Mouse (Mus musculus) ES-Bruce4 (cell line): ENCODE measurements at regions not wholly inside any gene's neighbourhood (a gene's known extent, or its start where the extent isn't known, plus 50 kb on each side); places are given as distances from the start of the nearest gene placed in this dataset.

Experiments used
- H3K27ac ChIP-seq: 2 replicates; pipeline ENCODE4 v1.5.1; 2012; ENCODE audit warnings: low read length, inconsistent platforms; ENCODE audit not compliant: insufficient read depth
- H3K27me3 ChIP-seq: 2 replicates; pipeline ENCODE4 v1.6.1; 2012; ENCODE audit warnings: mild to moderate bottlenecking, low read length, inconsistent platforms; ENCODE audit not compliant: control insufficient read depth, poor library complexity, insufficient read depth, severe bottlenecking
- H3K36me3 ChIP-seq: 2 replicates; pipeline ENCODE4 v1.6.1; 2012; ENCODE audit warnings: inconsistent platforms, mild to moderate bottlenecking, low read length, moderate library complexity; ENCODE audit not compliant: control insufficient read depth, poor library complexity, insufficient read depth, severe bottlenecking
- H3K4me1 ChIP-seq: one replicate; pipeline ENCODE4 v1.8.1; 2011; ENCODE audit warnings: low read length; ENCODE audit not compliant: control insufficient read depth, insufficient read depth
- H3K4me3 ChIP-seq: 2 replicates; pipeline ENCODE4 v1.5.1; 2011; ENCODE audit warnings: low read depth, mild to moderate bottlenecking, low read length
- H3K9ac ChIP-seq: 2 replicates; pipeline ENCODE4 v1.6.1; 2012; ENCODE audit warnings: low read depth, mild to moderate bottlenecking, inconsistent platforms; ENCODE audit not compliant: poor library complexity, severe bottlenecking
- H3K9me3 ChIP-seq: replicated peaks from 2 replicates; pipeline ENCODE4 v1.6.1; 2012; ENCODE audit warnings: mild to moderate bottlenecking, low read length, inconsistent platforms; ENCODE audit not compliant: control insufficient read depth, poor library complexity, insufficient read depth, severe bottlenecking
- CTCF ChIP-seq: IDR thresholded peaks from one replicate; pipeline ENCODE4 v1.8.1; 2011; ENCODE audit warnings: low read depth, low read length
- EP300 ChIP-seq: IDR thresholded peaks from 2 replicates; pipeline ENCODE4 v1.6.1; 2011; ENCODE audit warnings: low read depth, low read length; ENCODE audit not compliant: insufficient read depth
- POLR2A ChIP-seq: IDR thresholded peaks from one replicate; pipeline ENCODE4 v1.8.1; 2011; ENCODE audit warnings: low read length; ENCODE audit not compliant: insufficient read depth

DNA sequence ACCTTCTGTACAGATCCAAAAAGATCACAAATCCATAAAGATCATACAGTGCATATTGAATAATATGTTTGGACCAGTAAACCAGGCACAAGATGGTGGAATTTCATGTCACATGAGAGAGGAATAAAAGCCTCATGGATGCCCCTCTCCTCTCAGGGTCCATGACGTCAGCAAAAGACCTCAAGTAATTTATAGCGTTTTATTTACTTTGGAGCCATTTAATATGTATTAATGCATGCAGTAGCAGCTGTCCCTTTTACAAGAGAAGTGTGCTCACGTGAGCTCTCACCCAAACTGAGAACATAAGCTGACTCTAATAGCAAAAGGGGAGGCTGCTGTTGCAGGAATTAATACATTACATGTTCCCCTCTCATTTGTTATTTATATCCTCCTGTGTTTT, 355.7 kb upstream of the Cypt12 start:
- no peak overlapping the region for H3K27ac ChIP-seq
- no peak for TF ChIP-seq CTCF
- no peak for TF ChIP-seq EP300
- TF ChIP-seq POLR2A = no peak
- no peak overlapping the region for H3K4me3 ChIP-seq
- H3K4me1 ChIP-seq = no peaks in the 10 kb centered on the region
- no peaks in the 10 kb centered on the region for H3K36me3 ChIP-seq
- no peaks in the 10 kb centered on the region for H3K9me3 ChIP-seq
- no peak overlapping the region for H3K9ac ChIP-seq
- no peaks in the 10 kb centered on the region for H3K27me3 ChIP-seq

DNA sequence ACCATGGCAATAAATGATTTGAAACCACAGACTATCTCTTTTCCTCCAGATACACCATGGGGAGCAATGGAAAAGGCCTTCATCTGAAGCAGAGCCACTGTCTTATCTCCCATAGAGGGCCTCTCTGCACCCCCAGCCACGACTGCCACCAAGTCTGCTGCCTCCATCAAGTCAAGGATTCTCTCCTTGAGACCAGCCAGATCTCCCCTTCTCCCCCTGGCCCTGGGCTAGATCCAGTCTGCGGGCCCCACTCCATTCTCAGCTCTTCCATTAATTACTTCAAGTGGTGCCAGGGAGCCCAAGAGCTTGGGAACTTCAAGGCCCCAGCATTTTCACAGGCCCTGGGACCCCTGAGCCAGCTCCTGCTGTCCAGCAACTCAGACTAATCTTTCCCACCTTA, 351.8 kb upstream of the Cypt12 start:
- H3K27me3 ChIP-seq = no peaks in the 10 kb centered on the region; the same call in 1 of the 2 replicates
- no peaks in the 10 kb centered on the region for H3K9me3 ChIP-seq
- no peaks in the 10 kb centered on the region for H3K36me3 ChIP-seq
- H3K27ac ChIP-seq = no peak overlapping the region
- no peak overlapping the region for H3K4me3 ChIP-seq
- TF ChIP-seq CTCF = no peak
- TF ChIP-seq EP300 = no peak
- no peak for TF ChIP-seq POLR2A
- H3K9ac ChIP-seq = no peak overlapping the region
- no peaks in the 10 kb centered on the region for H3K4me1 ChIP-seq

GRCm38 (mm10) chr3:17613486-17613885, 334.7 kb upstream of the Cypt12 start:
- Histone ChIP-seq H3K36me3 (no peaks in the 10 kb centered on the region), H3K9ac (no peak overlapping the region), H3K27ac (no peak overlapping the region), H3K9me3 (no peaks in the 10 kb centered on the region), H3K4me3 (no peak overlapping the region), H3K4me1 (no peaks in the 10 kb centered on the region), H3K27me3 (no peaks in the 10 kb centered on the region)
- TF ChIP-seq EP300 = no peak
- TF ChIP-seq POLR2A = no peak
- peak; percentile 52 for TF ChIP-seq CTCF

DNA sequence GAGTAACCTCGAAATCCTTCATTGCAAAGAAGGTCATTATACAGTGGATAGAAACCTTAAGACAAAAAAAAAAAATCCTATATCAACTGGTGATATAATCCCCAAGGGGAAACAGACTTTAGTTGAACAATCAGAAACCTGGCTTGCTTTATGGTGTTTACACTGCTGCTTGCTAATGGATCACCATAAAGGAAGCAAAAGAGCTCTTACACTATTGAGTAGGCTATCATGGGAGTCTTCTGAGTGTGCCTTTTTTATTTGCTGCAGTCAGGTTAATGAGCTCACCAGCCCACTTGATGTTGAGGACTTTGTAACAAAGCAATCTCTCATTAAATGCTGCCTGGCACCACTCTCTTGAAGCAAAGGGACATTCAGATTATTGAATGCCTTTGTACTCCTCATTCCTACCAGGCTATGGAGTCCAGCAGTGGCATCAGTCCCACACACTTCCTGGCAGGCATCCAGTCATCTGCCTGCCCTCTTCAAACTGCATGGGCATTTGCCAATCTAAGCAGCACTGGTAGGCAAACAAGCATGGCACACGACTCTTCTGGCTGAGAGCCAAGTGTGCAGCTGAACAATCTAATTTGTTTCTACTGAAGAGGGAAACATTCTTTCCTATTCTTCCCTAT, 331.7 kb upstream of the Cypt12 start:
- no peak overlapping the region for H3K4me3 ChIP-seq
- no peak overlapping the region for H3K27ac ChIP-seq
- H3K9me3 ChIP-seq = no peaks in the 10 kb centered on the region
- no peak overlapping the region for H3K9ac ChIP-seq
- 0 out of 2 replicates have a peak, but pooled peaks cover 1% of the 10 kb centered on the region for H3K27me3 ChIP-seq
- TF ChIP-seq CTCF (no peak), EP300 (no peak), POLR2A (no peak)
- no peaks in the 10 kb centered on the region for H3K4me1 ChIP-seq
- no peaks in the 10 kb centered on the region for H3K36me3 ChIP-seq

DNA sequence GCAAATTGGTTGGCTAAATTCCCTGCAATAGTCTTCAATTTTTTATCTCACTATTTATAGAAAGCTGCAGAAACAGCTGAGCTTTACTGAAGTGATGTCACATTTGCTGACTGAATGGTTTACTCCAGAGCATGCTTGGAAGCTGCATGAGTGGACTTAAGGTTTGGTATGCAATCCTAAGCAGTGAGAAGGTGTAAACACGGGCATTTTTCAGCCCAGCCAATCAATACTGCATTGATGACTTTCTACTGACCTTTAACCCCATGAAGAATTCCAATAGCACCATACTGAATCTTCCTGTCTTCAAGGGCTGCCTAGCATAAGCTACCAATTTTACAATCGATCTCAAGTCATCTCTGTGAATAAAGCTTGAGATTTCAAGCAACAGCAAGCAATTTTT, 328.7 kb upstream of the Cypt12 start:
- Histone ChIP-seq H3K9ac (no peak overlapping the region), H3K36me3 (no peaks in the 10 kb centered on the region), H3K27ac (no peak overlapping the region), H3K27me3 (0 out of 2 replicates have a peak, but pooled peaks cover 1% of the 10 kb centered on the region), H3K4me1 (no peaks in the 10 kb centered on the region), H3K4me3 (no peak overlapping the region), H3K9me3 (no peaks in the 10 kb centered on the region)
- TF ChIP-seq POLR2A (no peak), CTCF (no peak), EP300 (no peak)

- no peak overlapping the region for H3K9ac ChIP-seq
- no peaks in the 10 kb centered on the region for H3K36me3 ChIP-seq
- TF ChIP-seq CTCF (no peak), EP300 (no peak), POLR2A (no peak)
- H3K4me3 ChIP-seq = no peak overlapping the region
- no peaks in the 10 kb centered on the region for H3K9me3 ChIP-seq
- no peaks in the 10 kb centered on the region for H3K4me1 ChIP-seq
- H3K27me3 ChIP-seq = 0 out of 2 replicates have a peak, but pooled peaks cover 1% of the 10 kb centered on the region
- H3K27ac ChIP-seq = no peak overlapping the region
Measured at GRCm38 (mm10) chr3:17619890-17620289, 328.3 kb upstream of the Cypt12 start.
